Mouse (Mus musculus) forebrain, embryonic 15.5 days (tissue): ENCODE measurements around the gene Rnf157. TPM values are rescaled to one million over a fixed set of nuclear protein-coding genes. Genes with fewer than 3 reads are reported as not detected.
A peak's percentile ranks its signal among the peaks of the same experiment; 100 is the strongest.
"Not testable (repeated sequence)": the region's sequence is repeated elsewhere in the genome, so short reads cannot be mapped to it uniquely, and the experiment has no call there.

Source experiments
- ATAC-seq: fragments of 200-750 bp; cut with Nextera tagmentation; replicated peaks from 2 replicates; pipeline ENCODE4 v1.8.0; 2017; ENCODE audit warnings: mild to moderate bottlenecking, moderate TSS enrichment, moderate library complexity
- H3K27ac ChIP-seq: fragments of 300-500 bp; sonication (generic); replicated peaks from 2 replicates; pipeline ENCODE4 v1.5.1; 2015; ENCODE audit warnings: mild to moderate bottlenecking, inconsistent platforms
- H3K27me3 ChIP-seq: fragments of 300-500 bp; sonication (generic); 2 replicates; pipeline ENCODE4 v1.6.1; 2015; ENCODE audit warnings: inconsistent platforms
- H3K36me3 ChIP-seq: fragments of 300-500 bp; sonication (generic); 2 replicates; pipeline ENCODE4 v1.6.1; 2015; ENCODE audit warnings: mild to moderate bottlenecking, inconsistent platforms
- H3K4me1 ChIP-seq: fragments of 300-500 bp; sonication (generic); 2 replicates; pipeline ENCODE4 v1.6.1; 2015; ENCODE audit warnings: inconsistent platforms
- H3K4me2 ChIP-seq: fragments of 300-500 bp; sonication (generic); replicated peaks from 2 replicates; pipeline ENCODE4 v1.6.1; 2015; ENCODE audit warnings: mild to moderate bottlenecking, inconsistent platforms
- H3K4me3 ChIP-seq: fragments of 300-500 bp; sonication (generic); 2 replicates; pipeline ENCODE4 v1.5.1; 2015; ENCODE audit warnings: mild to moderate bottlenecking, inconsistent platforms
- H3K9ac ChIP-seq: fragments of 300-500 bp; sonication (generic); replicated peaks from 2 replicates; pipeline ENCODE4 v1.6.1; 2015; ENCODE audit warnings: mild to moderate bottlenecking, inconsistent platforms
- H3K9me3 ChIP-seq: fragments of 300-500 bp; sonication (generic); 2 replicates; pipeline ENCODE4 v1.6.1; 2016; ENCODE audit warnings: inconsistent platforms
- WGBS: fragments of 180-500 bp; shearing (Covaris S2); methylation state at CpG from one replicate; pipeline ENCODE4 v1.1.7; 2015; ENCODE audit warnings: mixed read lengths; 5-methylcytosine and 5-hydroxymethylcytosine counted together
- polyA plus RNA-seq: library from polyadenylated mRNA; unstranded; fragments of >200 nt; fragmentation: Nextera tagmentation; extraction: Ambion mirVana; gene quantifications from 2 replicates; pipeline ENCODE4 v1.2.1, GENCODE M21; 2015

The Rnf157 gene
- polyA plus RNA-seq, 1 experiment from 2014 or later, result 53.4 TPM

- not testable (repeated sequence) for H3K27me3 ChIP-seq, H3K27ac ChIP-seq, H3K9ac ChIP-seq, H3K9me3 ChIP-seq, ATAC-seq, H3K36me3 ChIP-seq, H3K4me3 ChIP-seq
- peaks cover 23% of the 10 kb centered on the region for H3K4me1 ChIP-seq
- WGBS, result 83% methylated on average over 4 of the region's 4 CpGs
- H3K4me2 ChIP-seq, result peak overlapping the region; percentile 92; the same call in 1 of the 2 replicates
These were observed 2.4 kb downstream of the Rnf157 start for GRCm38 (mm10) chr11:116410415-116410814.

GRCm38 (mm10) chr11:116409008-116409407 lies 3.8 kb downstream of the Rnf157 start:
- Histone ChIP-seq H3K27me3 (no peaks in the 10 kb centered on the region), H3K27ac (no peak overlapping the region), H3K4me3 (no peak overlapping the region), H3K9ac (no peak overlapping the region), H3K4me2 (no peak overlapping the region), H3K9me3 (no peaks in the 10 kb centered on the region), H3K4me1 (peaks cover 23% of the 10 kb centered on the region), H3K36me3 (0 out of 2 replicates have a peak, but pooled peaks cover 3% of the 10 kb centered on the region)
- no peak for ATAC-seq
- WGBS, result 93% methylated on average over 3 of the region's 3 CpGs

GRCm38 (mm10) chr11:116406231-116406728 lies 6.6 kb downstream of the Rnf157 start:
- Histone ChIP-seq H3K9me3 (no peaks in the 10 kb centered on the region), H3K4me1 (peaks cover 9% of the 10 kb centered on the region), H3K27me3 (no peaks in the 10 kb centered on the region), H3K9ac (no peak overlapping the region), H3K36me3 (peaks cover 14% of the 10 kb centered on the region), H3K4me2 (no peak overlapping the region), H3K4me3 (no peak overlapping the region), H3K27ac (no peak overlapping the region)
- 93% methylated on average over 16 of the region's 16 CpGs for WGBS
- no peak for ATAC-seq

- Histone ChIP-seq H3K27ac (no peak overlapping the region), H3K4me3 (no peak overlapping the region), H3K36me3 (peaks cover 14% of the 10 kb centered on the region), H3K27me3 (no peaks in the 10 kb centered on the region), H3K4me1 (peaks cover 2% of the 10 kb centered on the region), H3K9me3 (no peaks in the 10 kb centered on the region), H3K4me2 (no peak overlapping the region), H3K9ac (no peak overlapping the region)
- ATAC-seq, result no peak
- WGBS, result 92% methylated on average over 4 of the region's 4 CpGs
These were observed 7.2 kb downstream of the Rnf157 start for GRCm38 (mm10) chr11:116405601-116406000.

- H3K9ac ChIP-seq, result no peak overlapping the region
- no peak overlapping the region for H3K27ac ChIP-seq
These were observed 12.3 kb downstream of the Rnf157 start for GRCm38 (mm10) chr11:116400560-116400959.

GRCm38 (mm10) chr11:116398348-116398677 lies 14.5 kb downstream of the Rnf157 start:
- Histone ChIP-seq H3K36me3 (peaks cover 7% of the 10 kb centered on the region), H3K9me3 (no peaks in the 10 kb centered on the region), H3K27ac (no peak overlapping the region), H3K9ac (no peak overlapping the region), H3K4me2 (no peak overlapping the region), H3K4me1 (no peaks in the 10 kb centered on the region), H3K4me3 (no peak overlapping the region), H3K27me3 (no peaks in the 10 kb centered on the region)
- no peak for ATAC-seq
- 79% methylated on average over 11 of the region's 11 CpGs for WGBS

More at GRCm38 (mm10) chr11:116400560-116400959, 12.3 kb downstream of the Rnf157 start:
- WGBS, result 81% methylated on average over 4 of the region's 4 CpGs
- ATAC-seq, result no peak
- H3K4me2 ChIP-seq, result no peak overlapping the region
- H3K36me3 ChIP-seq, result peaks cover 14% of the 10 kb centered on the region
- no peaks in the 10 kb centered on the region for H3K4me1 ChIP-seq
- no peaks in the 10 kb centered on the region for H3K27me3 ChIP-seq
- no peaks in the 10 kb centered on the region for H3K9me3 ChIP-seq
- no peak overlapping the region for H3K4me3 ChIP-seq

GRCm38 (mm10) chr11:116397517-116398347 lies 15.1 kb downstream of the Rnf157 start:
- Histone ChIP-seq H3K9me3 (no peaks in the 10 kb centered on the region), H3K4me3 (no peak overlapping the region), H3K36me3 (peaks cover 3% of the 10 kb centered on the region; the same call in 1 of the 2 replicates), H3K4me1 (no peaks in the 10 kb centered on the region), H3K9ac (no peak overlapping the region), H3K27me3 (no peaks in the 10 kb centered on the region), H3K4me2 (no peak overlapping the region), H3K27ac (no peak overlapping the region)
- 85% methylated on average over 8 of the region's 8 CpGs for WGBS
- ATAC-seq, result no peak

GRCm38 (mm10) chr11:116396934-116397330 lies 15.9 kb downstream of the Rnf157 start:
- 98% methylated on average over 3 of the region's 3 CpGs for WGBS
- no peak for ATAC-seq

GRCm38 (mm10) chr11:116396276-116396933 lies 16.4 kb downstream of the Rnf157 start:
- H3K27me3 ChIP-seq, result no peaks in the 10 kb centered on the region
- H3K9me3 ChIP-seq, result no peaks in the 10 kb centered on the region
- no peak overlapping the region for H3K4me3 ChIP-seq
- no peak overlapping the region for H3K9ac ChIP-seq
- H3K27ac ChIP-seq, result no peak overlapping the region
- H3K36me3 ChIP-seq, result peaks cover 3% of the 10 kb centered on the region; the same call in 1 of the 2 replicates
- ATAC-seq, result no peak
- 89% methylated on average over 11 of the region's 11 CpGs for WGBS
- no peaks in the 10 kb centered on the region for H3K4me1 ChIP-seq
- no peak overlapping the region for H3K4me2 ChIP-seq

More at GRCm38 (mm10) chr11:116396934-116397330, 15.9 kb downstream of the Rnf157 start:
- H3K4me3 ChIP-seq, result no peak overlapping the region
- H3K27me3 ChIP-seq, result no peaks in the 10 kb centered on the region
- no peaks in the 10 kb centered on the region for H3K9me3 ChIP-seq
- H3K36me3 ChIP-seq, result peaks cover 3% of the 10 kb centered on the region; the same call in 1 of the 2 replicates
- H3K4me2 ChIP-seq, result no peak overlapping the region
- no peak overlapping the region for H3K27ac ChIP-seq
- no peaks in the 10 kb centered on the region for H3K4me1 ChIP-seq
- no peak overlapping the region for H3K9ac ChIP-seq

- no peak overlapping the region for H3K9ac ChIP-seq
- H3K4me1 ChIP-seq, result no peaks in the 10 kb centered on the region
- H3K4me2 ChIP-seq, result no peak overlapping the region
- H3K27me3 ChIP-seq, result no peaks in the 10 kb centered on the region
- WGBS, result 90% methylated on average over 4 of the region's 4 CpGs
- H3K9me3 ChIP-seq, result no peaks in the 10 kb centered on the region
- H3K27ac ChIP-seq, result no peak overlapping the region
- H3K36me3 ChIP-seq, result peaks cover 3% of the 10 kb centered on the region; the same call in 1 of the 2 replicates
- no peak overlapping the region for H3K4me3 ChIP-seq
- ATAC-seq, result no peak
These were observed 18.1 kb downstream of the Rnf157 start for GRCm38 (mm10) chr11:116394769-116395168.

GRCm38 (mm10) chr11:116388841-116389480 lies 23.9 kb downstream of the Rnf157 start:
- Histone ChIP-seq H3K9me3 (no peaks in the 10 kb centered on the region), H3K27ac (0 out of 2 replicates have a peak overlapping the region, but pooled peaks have one; percentile 6), H3K27me3 (no peaks in the 10 kb centered on the region), H3K4me3 (no peak overlapping the region), H3K4me2 (no peak overlapping the region), H3K9ac (no peak overlapping the region), H3K36me3 (no peaks in the 10 kb centered on the region), H3K4me1 (peaks cover 20% of the 10 kb centered on the region)
- 66% methylated on average over 14 of the region's 14 CpGs for WGBS
- ATAC-seq, result peak; percentile 66
